Mouse (Mus musculus): ENCODE results near the gene Gm14851. TPM values are rescaled to one million over a fixed set of nuclear protein-coding genes. Genes with fewer than 3 reads are reported as not detected.
"Not testable (repeated sequence)": the region's sequence is repeated elsewhere in the genome, so short reads cannot be mapped to it uniquely, and the experiment has no call there.

The Gm14851 gene
- not detected for polyA plus RNA-seq (2012; fragmentation: generic; extraction: Trizol)
- long read RNA-seq, experiment 1, result 0 reads
- long read RNA-seq, experiment 2, result 0 reads

DNA sequence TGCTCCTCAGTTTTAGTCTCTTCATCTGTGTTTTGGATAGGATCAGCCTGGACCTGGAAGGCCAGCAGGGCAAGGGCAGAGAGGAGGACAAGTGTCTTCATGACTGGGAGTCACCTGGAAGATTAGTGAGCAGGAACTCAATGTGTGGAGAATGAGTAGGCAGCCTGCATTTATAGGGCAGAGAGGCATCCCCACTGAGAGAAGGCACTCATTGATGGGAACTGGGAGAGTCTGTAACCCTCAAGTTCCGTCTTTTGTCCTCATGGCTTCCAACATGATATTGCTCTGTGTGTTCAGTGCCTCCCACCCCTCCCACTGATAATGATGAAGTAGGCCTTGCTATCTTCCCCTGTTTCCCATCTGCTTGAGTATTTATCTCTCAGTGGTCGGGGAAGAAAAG, at the start of gene Gm14851:
Gene Gm14851, minus strand, starts transcription at position 101 of the 400 bp plus-strand sequence.
- H3K27me3 ChIP-seq (ENCODE audit: control insufficient read depth, insufficient read depth, insufficient read length); H3K4me3 ChIP-seq (ENCODE audit: insufficient read depth, poor library complexity, severe bottlenecking); H3K79me3 ChIP-seq (ENCODE audit: low read depth): not testable (repeated sequence)

GRCm38 (mm10) chr8:21134342-21134741, 38.5 kb upstream of the Gm14851 start, which contains the start of gene Defa30:
Gene Defa30 (plus strand): TSS chr8:21134642.
- H3K27me3 ChIP-seq (ENCODE audit: control insufficient read depth, insufficient read depth, insufficient read length); H3K79me2 ChIP-seq (ENCODE audit: control insufficient read depth, insufficient read depth); H3K4me3 ChIP-seq (ENCODE audit: insufficient read depth, poor library complexity, severe bottlenecking); H3K79me3 ChIP-seq (ENCODE audit: low read depth); H3K36me3 ChIP-seq (ENCODE audit: control insufficient read depth, insufficient read depth); H3ac ChIP-seq (ENCODE audit: control insufficient read depth, insufficient read length, low read depth): not testable (repeated sequence)

More for the DNA sequence above, at the start of gene Gm14851:
- H3ac ChIP-seq (ENCODE audit: control insufficient read depth, insufficient read length, low read depth); H3K79me2 ChIP-seq (ENCODE audit: control insufficient read depth, insufficient read depth); H3K36me3 ChIP-seq (ENCODE audit: control insufficient read depth, insufficient read depth): not testable (repeated sequence)

DNA sequence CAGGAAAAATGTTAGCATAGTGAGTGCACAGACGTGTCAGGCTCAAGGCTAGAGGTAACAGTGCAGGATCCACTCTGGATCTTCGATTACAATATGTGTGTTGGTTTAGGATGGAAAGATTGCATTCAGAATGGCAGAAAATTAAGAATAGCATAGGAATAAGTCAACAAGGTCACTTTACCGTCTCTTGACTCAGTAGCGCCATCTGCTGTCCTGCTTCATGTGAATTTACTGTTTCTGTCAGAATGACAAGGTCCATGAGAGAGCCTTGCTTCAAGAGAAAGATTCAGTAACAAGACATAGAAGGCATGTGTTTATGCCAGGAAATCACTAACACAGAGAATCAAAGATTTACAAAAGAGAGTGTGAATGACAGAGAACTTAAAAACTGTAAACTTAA, 2.7 kb downstream of the Gm14851 start:
- Histone ChIP-seq H3K79me2 (ENCODE audit: control insufficient read depth, insufficient read depth) (no peaks in the 10 kb centered on the region), H3K36me3 (ENCODE audit: control insufficient read depth, insufficient read depth) (no peaks in the 10 kb centered on the region), H3ac (ENCODE audit: control insufficient read depth, insufficient read length, low read depth) (no peak overlapping the region), H3K79me3 (ENCODE audit: low read depth) (no peaks in the 10 kb centered on the region), H3K27me3 (ENCODE audit: control insufficient read depth, insufficient read depth, insufficient read length) (no peaks in the 10 kb centered on the region), H3K4me3 (ENCODE audit: insufficient read depth, poor library complexity, severe bottlenecking) (no peak overlapping the region)
- TF ChIP-seq FOSL1 (IDR thresholded peaks at IDR 0.05; ENCODE audit: insufficient read depth, low read length, poor library complexity, severe bottlenecking) (no peak), MYOG (IDR thresholded peaks at IDR 0.05; ENCODE audit: control insufficient read depth, extremely low read depth, insufficient read length) (no peak), MYOD1 (IDR thresholded peaks at IDR 0.05; ENCODE audit: control insufficient read depth, insufficient read length, low read depth) (no peak), CTCF (IDR thresholded peaks at IDR 0.05; ENCODE audit: control insufficient read depth, insufficient read depth, insufficient read length) (no peak), USF1 (IDR thresholded peaks at IDR 0.05; ENCODE audit: low read depth) (no peak)

DNA sequence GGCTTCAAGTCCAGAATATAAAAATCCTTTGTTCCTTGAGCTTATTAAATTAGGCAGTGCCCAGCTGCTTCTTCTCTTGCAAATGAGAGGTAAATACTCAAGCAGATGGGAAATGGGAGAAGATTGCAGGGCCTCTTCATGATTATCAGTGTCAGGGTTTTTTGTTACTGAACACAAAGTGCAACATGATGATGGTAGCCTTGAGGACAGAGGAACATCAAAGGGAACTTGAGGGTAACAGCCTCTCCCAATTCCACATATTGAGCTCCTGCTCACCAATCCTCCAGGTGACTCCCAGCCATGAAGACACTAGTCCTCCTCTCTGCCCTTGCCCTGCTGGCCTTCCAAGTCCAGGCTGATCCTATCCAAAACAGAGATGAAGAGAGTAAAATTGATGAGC, 11.7 kb downstream of the Gm14851 start, which contains the start of gene Defa25:
Gene Defa25, plus strand, starts transcription at position 301 of the 400 bp plus-strand sequence.
- not testable (repeated sequence) for H3ac ChIP-seq (ENCODE audit: control insufficient read depth, insufficient read length, low read depth); H3K79me2 ChIP-seq (ENCODE audit: control insufficient read depth, insufficient read depth); H3K79me3 ChIP-seq (ENCODE audit: low read depth); H3K36me3 ChIP-seq (ENCODE audit: control insufficient read depth, insufficient read depth); H3K27me3 ChIP-seq (ENCODE audit: control insufficient read depth, insufficient read depth, insufficient read length); H3K4me3 ChIP-seq (ENCODE audit: insufficient read depth, poor library complexity, severe bottlenecking)

- not testable (repeated sequence) for H3K79me3 ChIP-seq (ENCODE audit: low read depth); H3ac ChIP-seq (ENCODE audit: control insufficient read depth, insufficient read length, low read depth); H3K4me3 ChIP-seq (ENCODE audit: insufficient read depth, poor library complexity, severe bottlenecking); H3K36me3 ChIP-seq (ENCODE audit: control insufficient read depth, insufficient read depth); H3K27me3 ChIP-seq (ENCODE audit: control insufficient read depth, insufficient read depth, insufficient read length); H3K79me2 ChIP-seq (ENCODE audit: control insufficient read depth, insufficient read depth)
Observed at GRCm38 (mm10) chr8:21064738-21065137, 31.1 kb downstream of the Gm14851 start, which contains the start of gene Defa35. Gene Defa35 (plus strand): TSS chr8:21065038.

GRCm38 (mm10) chr8:21054747-21055146, 41.1 kb downstream of the Gm14851 start, which contains the start of gene Defa23:
Gene Defa23 (plus strand): TSS chr8:21055047.
- H3K36me3 ChIP-seq (ENCODE audit: control insufficient read depth, insufficient read depth); H3K27me3 ChIP-seq (ENCODE audit: control insufficient read depth, insufficient read depth, insufficient read length); H3ac ChIP-seq (ENCODE audit: control insufficient read depth, insufficient read length, low read depth); H3K79me2 ChIP-seq (ENCODE audit: control insufficient read depth, insufficient read depth); H3K79me3 ChIP-seq (ENCODE audit: low read depth); H3K4me3 ChIP-seq (ENCODE audit: insufficient read depth, poor library complexity, severe bottlenecking): not testable (repeated sequence)

Other genes with a start within 250 kb of the Gm14851 start
- gene Defb33, start 203.4 kb downstream of the Gm14851 start, polyA plus RNA-seq (2012; fragmentation: generic; extraction: Trizol), result not detected
- not detected for gene Gm15056, start 193.4 kb downstream of the Gm14851 start, polyA plus RNA-seq (2012; fragmentation: generic; extraction: Trizol)
- gene Gm6040, start 174.0 kb downstream of the Gm14851 start, polyA plus RNA-seq (2012; fragmentation: generic; extraction: Trizol), result not detected
- not detected for gene AY761185, start 151.3 kb downstream of the Gm14851 start, polyA plus RNA-seq (2012; fragmentation: generic; extraction: Trizol)
- not detected for gene Defa21, start 70.5 kb downstream of the Gm14851 start, polyA plus RNA-seq (2012; fragmentation: generic; extraction: Trizol)
- gene Defa23, start 41.0 kb downstream of the Gm14851 start, polyA plus RNA-seq (2012; fragmentation: generic; extraction: Trizol), result not detected
- not detected for gene Defa35, start 31.0 kb downstream of the Gm14851 start, polyA plus RNA-seq (2012; fragmentation: generic; extraction: Trizol)
- gene Defa25, start 11.6 kb downstream of the Gm14851 start, polyA plus RNA-seq (2012; fragmentation: generic; extraction: Trizol), result not detected
- gene Defa30, start 38.6 kb upstream of the Gm14851 start, polyA plus RNA-seq (2012; fragmentation: generic; extraction: Trizol), result not detected
- not detected for gene Defa22, start 66.2 kb upstream of the Gm14851 start, polyA plus RNA-seq (2012; fragmentation: generic; extraction: Trizol)
- gene Defa31, start 95.6 kb upstream of the Gm14851 start, polyA plus RNA-seq (2012; fragmentation: generic; extraction: Trizol), result not detected
- gene Gm15293, start 105.5 kb upstream of the Gm14851 start, polyA plus RNA-seq (2012; fragmentation: generic; extraction: Trizol), result not detected
- not detected for gene Gm15292, start 153.7 kb upstream of the Gm14851 start, polyA plus RNA-seq (2012; fragmentation: generic; extraction: Trizol)
- gene Defa27, start 219.5 kb upstream of the Gm14851 start, polyA plus RNA-seq (2012; fragmentation: generic; extraction: Trizol), result not detected
- not detected for gene Defa29, start 231.0 kb upstream of the Gm14851 start, polyA plus RNA-seq (2012; fragmentation: generic; extraction: Trizol)